In genomic region chr3:6675354-6675753, GRCm38 (mm10) we compare ENCODE assay signal across 9 mouse cellular contexts. TPM values are rescaled to one million over a fixed set of nuclear protein-coding genes. Genes with fewer than 3 reads are reported as not detected.
DNase-seq lines count a peak whose midpoint lies in the region; ATAC-seq lines count a peak whose summit lies in the region.
"Had no signal": no experiment of that assay in that cellular context is flagged by ENCODE, and none has a peak within 500 bp of the region (broad histone marks: within the 10 kb centered on the region; RNA-seq: fewer than 3 reads in every experiment).

No protein-coding gene starts in this region.

- H3K27me3 ChIP-seq in embryonic facial prominence, embryonic 10.5 days (replicated peaks; ENCODE audit: low read depth, poor library complexity, severe bottlenecking), result no peaks in the 10 kb centered on the region
- H3K27me3 ChIP-seq in neural tube, embryonic 12.5 days (replicated peaks), result no peaks in the 10 kb centered on the region
- H3K27me3 ChIP-seq: liver, embryonic 12.5 days had no signal

- H3K4me2 ChIP-seq in neural tube, embryonic 12.5 days (replicated peaks), result no peak overlapping the region
- H3K4me2 ChIP-seq: liver, embryonic 12.5 days had no signal

- WGBS in embryonic facial prominence, embryonic 10.5 days, result 62% methylated on average over 3 of the region's 3 CpGs
- 54% methylated on average over 3 of the region's 3 CpGs for WGBS in neural tube, embryonic 12.5 days

- H3K9me3 ChIP-seq in embryonic facial prominence, embryonic 10.5 days, result no peaks in the 10 kb centered on the region
- no peaks in the 10 kb centered on the region for H3K9me3 ChIP-seq in neural tube, embryonic 12.5 days
- H3K9me3 ChIP-seq: liver, embryonic 12.5 days had no signal

- no peak overlapping the region for H3K27ac ChIP-seq in embryonic facial prominence, embryonic 10.5 days (replicated peaks)
- H3K27ac ChIP-seq in neural tube, embryonic 12.5 days, result no peak overlapping the region
- H3K27ac ChIP-seq: liver, embryonic 12.5 days had no signal

- no peaks in the 10 kb centered on the region for H3K4me1 ChIP-seq in embryonic facial prominence, embryonic 10.5 days
- H3K4me1 ChIP-seq in neural tube, embryonic 12.5 days, result no peaks in the 10 kb centered on the region
- H3K4me1 ChIP-seq: liver, embryonic 12.5 days had no signal

- H3K4me3 ChIP-seq in embryonic facial prominence, embryonic 10.5 days, result no peak overlapping the region
- H3K4me3 ChIP-seq in neural tube, embryonic 12.5 days, result no peak overlapping the region
- H3K4me3 ChIP-seq: liver, embryonic 12.5 days had no signal

- H3K36me3 ChIP-seq in embryonic facial prominence, embryonic 10.5 days (replicated peaks), result no peaks in the 10 kb centered on the region
- no peaks in the 10 kb centered on the region for H3K36me3 ChIP-seq in neural tube, embryonic 12.5 days
- H3K36me3 ChIP-seq: liver, embryonic 12.5 days had no signal

- peak; percentile 70; the same call in 1 of the 2 replicates for ATAC-seq in neural tube, embryonic 12.5 days (ENCODE audit: low FRiP score, low read depth)
- ATAC-seq: liver, embryonic 12.5 days had no signal

- DNase-seq in adrenal gland, postnatal 14 days, result peak; percentile 25
- DNase-seq in adrenal gland, adult (ENCODE audit: inconsistent age in 2 of 2, low spot score in 1 of 2), result no peak
- peak; percentile 5 to 9 for DNase-seq in left cerebral cortex, postnatal 14 days (ENCODE audit: low spot score in 2 of 2)
- DNase-seq in left cerebral cortex, postnatal 36 days (ENCODE audit: low spot score in 2 of 2), result no peak
- peak; percentile 9 for DNase-seq in embryonic facial prominence, embryonic 10.5 days (ENCODE audit: low spot score)
- DNase-seq in frontal cortex, postnatal 10 days (ENCODE audit: low spot score in 2 of 2), result no peak
- no peak for DNase-seq in thymus, adult 18-20 months

- intact Hi-C loops in left cerebral cortex, postnatal 14 days (cut with DNase I), result no loop called here
- intact Hi-C loops in left cerebral cortex, postnatal 36 days (cut with DNase I), result no loop called here

- no peak overlapping the region for H3K9ac ChIP-seq in neural tube, embryonic 12.5 days
- H3K9ac ChIP-seq: liver, embryonic 12.5 days had no signal

RNA-seq across cellular contexts. Expression of gene 1700008P02Rik, which starts 55.1 kb away (rescaled TPM):
- not detected in 2 replicates for total RNA-seq in adrenal gland, postnatal 14 days (2021)
- total RNA-seq in left cerebral cortex, postnatal 14 days (2021), result not detected
- total RNA-seq in left cerebral cortex, postnatal 36 days (2021), result not detected
- not detected in 2 replicates for polyA plus RNA-seq in embryonic facial prominence, embryonic 10.5 days (2016; fragmentation: Nextera tagmentation; extraction: Ambion mirVana)
- not detected in 2 replicates for polyA plus RNA-seq in neural tube, embryonic 12.5 days (2016; fragmentation: Nextera tagmentation; extraction: Ambion mirVana)
- polyA plus RNA-seq: liver, embryonic 12.5 days had no signal

Comparison
In these comparisons a context has a peak if more than half of its experiments do, and no peak if none do; other contexts are left out.
1. DNase-seq: peak in adrenal gland, postnatal 14 days (single experiment), left cerebral cortex, postnatal 14 days (2 of 2) and embryonic facial prominence, embryonic 10.5 days (single experiment); none in adrenal gland, adult (0 of 2), left cerebral cortex, postnatal 36 days (0 of 2), frontal cortex, postnatal 10 days (0 of 2) and thymus, adult 18-20 months (0 of 2).